Mouse (Mus musculus) kidney, postnatal 0 days (tissue): ENCODE results near the gene Fat3. TPM values are rescaled to one million over a fixed set of nuclear protein-coding genes. Genes with fewer than 3 reads are reported as not detected.

Experiments used
- ATAC-seq: fragments of 200-750 bp; cut with Nextera tagmentation; replicated peaks from 2 replicates; pipeline ENCODE4 v1.8.0; 2017; ENCODE audit warnings: low read depth, moderate number of reproducible peaks, moderate TSS enrichment, moderate library complexity; ENCODE audit not compliant: low FRiP score
- DNase-seq: peaks from one replicate; pipeline ENCODE4 v3.0.0-alpha.2; 2016; ENCODE audit warnings: low spot score
- H3K27ac ChIP-seq: fragments of 300-500 bp; sonication (generic); 2 replicates; pipeline ENCODE4 v1.5.1; 2014; ENCODE audit warnings: mild to moderate bottlenecking
- H3K27me3 ChIP-seq: fragments of 300-500 bp; sonication (generic); 2 replicates; pipeline ENCODE4 v1.6.1; 2014; ENCODE audit warnings: low read length, mixed read lengths; ENCODE audit not compliant: insufficient read depth
- H3K36me3 ChIP-seq: fragments of 300-500 bp; sonication (generic); 2 replicates; pipeline ENCODE4 v1.6.1; 2014; ENCODE audit warnings: low read length, mixed read lengths; ENCODE audit not compliant: insufficient read depth
- H3K4me1 ChIP-seq: fragments of 300-500 bp; sonication (generic); replicated peaks from 2 replicates; pipeline ENCODE4 v1.6.1; 2014; ENCODE audit warnings: antibody characterized with exemption, low read length, mixed read lengths; ENCODE audit not compliant: insufficient read depth
- H3K4me2 ChIP-seq: fragments of 300-500 bp; sonication (generic); 2 replicates; pipeline ENCODE4 v1.6.1; 2014; ENCODE audit warnings: mild to moderate bottlenecking, low read length, moderate library complexity, mixed read lengths
- H3K4me3 ChIP-seq: fragments of 300-500 bp; sonication (generic); replicated peaks from 2 replicates; pipeline ENCODE4 v1.5.1; 2014; ENCODE audit warnings: low read depth, low read length
- H3K9ac ChIP-seq: fragments of 300-500 bp; sonication (generic); 2 replicates; pipeline ENCODE4 v1.6.1; 2014; ENCODE audit warnings: low read depth, low read length
- H3K9me3 ChIP-seq: fragments of 300-500 bp; sonication (generic); replicated peaks from 2 replicates; pipeline ENCODE4 v1.6.1; 2016; ENCODE audit warnings: low read length, inconsistent platforms, mixed read lengths
- CTCF ChIP-seq: IDR thresholded peaks from 2 replicates; pipeline ENCODE4 v1.5.1; 2016; ENCODE audit warnings: antibody characterized with exemption, low read depth, mild to moderate bottlenecking, moderate library complexity
- WGBS: fragments of 180-500 bp; shearing (Covaris S2); extraction: QIAGEN DNeasy Blood & Tissue Kit; methylation state at CpG from one replicate; pipeline ENCODE4 v1.1.7; 2014; 5-methylcytosine and 5-hydroxymethylcytosine counted together
- polyA plus RNA-seq: library from polyadenylated mRNA; unstranded; fragments of >200 nt; fragmentation: Nextera tagmentation; extraction: Ambion mirVana; gene quantifications from 2 replicates; pipeline ENCODE4 v1.2.1, GENCODE M21; 2015

Fat3 gene
- polyA plus RNA-seq, 1 experiment from 2014 or later = 1.5 TPM

DNA sequence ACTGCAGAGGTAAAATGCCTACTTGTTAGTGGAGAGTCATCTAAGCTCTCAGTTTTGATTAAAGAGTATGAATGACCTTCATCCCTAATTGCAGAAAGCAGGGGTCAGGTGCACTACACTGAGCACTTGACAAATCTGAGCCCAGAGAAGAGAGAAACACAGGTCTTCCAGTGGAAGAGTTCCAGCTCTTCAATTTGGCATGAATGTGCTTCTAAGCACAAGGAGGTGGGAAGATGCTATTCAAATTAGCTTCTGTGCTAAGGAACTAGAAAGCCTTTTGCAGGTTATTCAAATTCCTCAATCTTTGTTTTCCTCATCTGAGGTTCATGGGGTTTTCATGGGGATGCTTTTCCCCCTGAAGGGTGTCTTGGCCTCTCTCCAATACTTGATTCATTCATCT is 194.9 kb downstream of the Fat3 start:
- no peak for ATAC-seq
- H3K9ac ChIP-seq = no peak overlapping the region
- no peaks in the 10 kb centered on the region for H3K9me3 ChIP-seq
- H3K4me3 ChIP-seq = no peak overlapping the region
- DNase-seq = no peak
- H3K27ac ChIP-seq = no peak overlapping the region
- H3K27me3 ChIP-seq = no peaks in the 10 kb centered on the region
- H3K36me3 ChIP-seq = no peaks in the 10 kb centered on the region
- H3K4me1 ChIP-seq = 0 out of 2 replicates have a peak, but pooled peaks cover 3% of the 10 kb centered on the region
- TF ChIP-seq CTCF = no peak
- H3K4me2 ChIP-seq = no peak overlapping the region

DNA sequence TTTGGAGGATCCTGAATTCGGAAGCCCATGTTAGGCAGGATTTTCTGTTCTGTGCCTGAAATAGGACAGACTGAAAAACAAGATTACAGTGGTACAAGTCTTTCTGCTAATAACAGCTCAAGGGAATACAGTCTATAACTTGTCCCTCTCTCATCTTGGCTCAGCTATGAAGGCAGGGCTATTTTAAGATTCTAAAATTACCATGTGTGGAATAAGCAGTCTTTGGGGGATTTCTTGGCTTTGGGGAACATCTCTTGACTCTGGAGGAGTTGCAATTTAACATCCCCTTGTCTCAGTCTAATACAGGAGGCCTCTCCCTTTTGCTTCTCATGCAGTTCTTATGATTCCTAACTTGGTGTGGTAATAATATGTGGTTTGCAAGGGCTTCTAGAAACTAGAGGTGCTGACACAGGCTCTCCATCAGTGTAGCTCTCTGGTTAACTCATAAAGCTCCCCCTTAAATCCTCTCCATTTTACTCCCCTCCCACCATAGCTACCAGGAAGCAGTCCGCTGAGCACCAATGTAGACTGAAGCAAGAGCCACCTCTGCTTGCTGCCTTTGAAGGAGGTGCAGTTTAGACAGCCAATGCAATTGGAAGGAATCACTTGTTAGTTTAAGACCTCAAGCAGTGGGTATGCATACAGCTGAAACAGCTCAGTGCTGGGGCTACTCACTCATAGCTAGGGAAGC is 195.5 kb downstream of the Fat3 start:
- Histone ChIP-seq H3K36me3 (no peaks in the 10 kb centered on the region), H3K27ac (no peak overlapping the region), H3K4me2 (no peak overlapping the region), H3K9ac (no peak overlapping the region), H3K4me1 (0 out of 2 replicates have a peak, but pooled peaks cover 3% of the 10 kb centered on the region), H3K27me3 (no peaks in the 10 kb centered on the region), H3K9me3 (no peaks in the 10 kb centered on the region), H3K4me3 (no peak overlapping the region)
- no peak for DNase-seq
- no peak for TF ChIP-seq CTCF
- no peak for ATAC-seq
- 82% methylated on average over 2 of the region's 2 CpGs for WGBS

DNA sequence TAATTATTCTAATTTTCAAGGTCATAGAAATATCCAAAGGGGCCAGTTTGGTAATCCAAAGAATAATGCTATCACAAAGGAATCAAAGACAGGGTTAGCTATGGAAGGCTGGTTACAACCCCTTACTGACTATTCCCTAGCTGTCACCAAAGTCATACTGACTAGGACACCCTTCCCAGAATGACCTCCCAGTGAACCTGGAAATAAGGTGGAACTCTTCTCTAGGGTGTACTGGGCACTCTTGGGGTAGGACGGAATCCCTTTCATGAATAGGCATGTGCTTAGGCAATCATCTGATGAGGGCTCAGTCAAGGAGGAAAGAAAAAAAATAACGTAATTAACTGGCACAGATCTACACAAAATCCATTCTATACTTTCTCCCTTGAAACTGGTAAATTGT is 196.1 kb downstream of the Fat3 start:
- Histone ChIP-seq H3K9me3 (no peaks in the 10 kb centered on the region), H3K27me3 (no peaks in the 10 kb centered on the region), H3K36me3 (no peaks in the 10 kb centered on the region), H3K9ac (no peak overlapping the region), H3K4me3 (no peak overlapping the region), H3K4me2 (no peak overlapping the region), H3K27ac (no peak overlapping the region), H3K4me1 (0 out of 2 replicates have a peak, but pooled peaks cover 3% of the 10 kb centered on the region)
- DNase-seq = no peak
- no peak for TF ChIP-seq CTCF
- WGBS = 66% methylated on average over 2 of the region's 2 CpGs
- no peak for ATAC-seq

DNA sequence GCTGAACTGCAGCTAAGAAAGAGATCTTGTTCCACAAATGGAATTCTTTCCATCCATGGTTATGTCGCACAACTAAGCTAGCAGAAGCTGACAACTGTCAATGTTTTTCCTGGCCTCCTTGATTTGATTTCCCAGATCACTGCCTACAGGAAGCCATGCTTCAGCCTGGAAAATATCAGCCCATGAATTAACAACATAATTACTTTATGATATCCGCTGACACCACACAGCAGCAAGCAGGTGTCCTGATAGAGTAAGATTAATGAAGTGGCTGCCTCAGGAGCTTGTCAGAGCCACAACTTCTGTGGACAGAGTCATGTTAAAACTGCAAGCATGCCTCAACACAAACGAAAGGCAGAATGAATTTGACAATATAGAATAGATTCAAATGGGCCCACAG is 198.6 kb downstream of the Fat3 start:
- H3K36me3 ChIP-seq = no peaks in the 10 kb centered on the region
- H3K9me3 ChIP-seq = no peaks in the 10 kb centered on the region
- H3K4me3 ChIP-seq = no peak overlapping the region
- no peak overlapping the region for H3K4me2 ChIP-seq
- H3K27me3 ChIP-seq = no peaks in the 10 kb centered on the region
- ATAC-seq (no peak), DNase-seq (no peak)
- H3K27ac ChIP-seq = no peak overlapping the region
- WGBS = 52% methylated on average over 3 of the region's 3 CpGs
- H3K4me1 ChIP-seq = 0 out of 2 replicates have a peak, but pooled peaks cover 3% of the 10 kb centered on the region
- TF ChIP-seq CTCF = no peak
- H3K9ac ChIP-seq = no peak overlapping the region

DNA sequence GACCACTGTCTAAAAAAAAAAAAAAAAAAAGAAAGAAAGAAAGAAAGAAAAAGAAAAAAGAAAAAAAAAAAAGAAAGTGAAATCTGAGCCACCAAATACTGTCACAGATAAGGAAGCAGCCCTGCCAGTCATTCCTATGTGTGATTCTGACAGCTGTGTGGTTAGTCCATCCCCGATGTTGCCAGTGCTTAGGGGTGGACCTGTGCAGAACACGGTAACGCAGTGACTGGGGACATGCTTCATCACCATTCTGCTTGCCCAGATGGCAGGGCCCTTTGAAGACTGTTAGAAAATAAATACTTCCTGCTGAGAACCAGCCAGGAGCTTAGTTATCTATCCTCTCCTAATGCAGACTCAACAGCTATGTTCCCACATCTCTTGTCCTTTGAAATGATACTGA is 203.2 kb downstream of the Fat3 start:
- WGBS = 67% methylated on average over 3 of the region's 3 CpGs
- no peaks in the 10 kb centered on the region for H3K9me3 ChIP-seq
- no peak overlapping the region for H3K9ac ChIP-seq
- H3K4me3 ChIP-seq = no peak overlapping the region
- no peaks in the 10 kb centered on the region for H3K27me3 ChIP-seq
- TF ChIP-seq CTCF = no peak
- no peak overlapping the region for H3K27ac ChIP-seq
- no peak overlapping the region for H3K4me2 ChIP-seq
- ATAC-seq (no peak), DNase-seq (no peak)
- H3K4me1 ChIP-seq = no peaks in the 10 kb centered on the region
- no peaks in the 10 kb centered on the region for H3K36me3 ChIP-seq

DNA sequence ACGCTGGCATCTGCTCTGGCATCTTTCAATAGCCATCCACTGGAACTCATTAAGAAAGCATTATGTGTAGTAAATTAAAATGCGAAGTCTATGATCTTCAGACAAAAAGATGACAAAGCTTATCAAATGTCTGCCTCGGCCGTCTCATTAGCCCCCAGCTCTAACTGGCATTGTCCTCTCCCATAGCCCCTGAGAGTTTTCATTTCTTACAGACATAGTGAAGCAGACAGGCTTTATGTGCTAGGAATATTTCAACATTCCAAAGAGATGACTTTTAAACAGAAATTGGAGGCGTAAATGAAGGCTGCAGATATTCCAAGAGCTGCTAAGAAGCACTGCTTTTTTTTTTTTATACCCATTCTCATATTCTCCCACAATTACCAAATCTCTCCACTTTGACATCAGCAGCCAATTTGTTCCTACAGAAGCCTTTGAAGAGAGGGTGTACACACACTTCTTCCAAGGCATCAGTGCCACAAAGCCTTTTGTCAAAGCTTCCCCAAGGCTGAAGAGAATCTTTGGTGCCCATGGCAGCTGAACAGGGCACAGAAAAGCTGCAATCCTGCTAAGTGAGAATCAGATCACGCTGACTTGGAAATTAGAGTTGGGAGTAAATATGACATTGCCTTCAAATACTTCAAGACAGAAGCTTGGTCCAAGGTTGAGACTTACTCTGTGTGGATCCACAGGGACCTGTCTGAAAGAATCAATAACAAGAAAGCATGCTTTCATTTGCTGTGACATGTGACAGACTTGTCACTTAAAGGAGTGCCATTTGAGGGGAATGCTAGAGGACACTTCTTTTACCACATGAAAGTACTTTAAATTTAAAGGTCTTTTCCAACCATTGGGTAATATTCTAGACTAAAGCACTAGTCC is 206.9 kb downstream of the Fat3 start:
- no peak for ATAC-seq
- no peak for TF ChIP-seq CTCF
- 87% methylated on average over 6 of the region's 6 CpGs for WGBS

More for the DNA sequence above, 206.9 kb downstream of the Fat3 start:
- H3K27ac ChIP-seq = no peak overlapping the region
- H3K4me2 ChIP-seq = no peak overlapping the region
- H3K4me1 ChIP-seq = no peaks in the 10 kb centered on the region
- H3K36me3 ChIP-seq = no peaks in the 10 kb centered on the region
- H3K9ac ChIP-seq = no peak overlapping the region
- H3K4me3 ChIP-seq = no peak overlapping the region
- no peaks in the 10 kb centered on the region for H3K27me3 ChIP-seq
- H3K9me3 ChIP-seq = no peaks in the 10 kb centered on the region
- DNase-seq = no peak
